Mouse (Mus musculus): Measurements from ENCODE around the gene Magea5.
"Not testable (repeated sequence)": the region's sequence is repeated elsewhere in the genome, so short reads cannot be mapped to it uniquely, and the experiment has no call there.

Magea5 gene

DNA sequence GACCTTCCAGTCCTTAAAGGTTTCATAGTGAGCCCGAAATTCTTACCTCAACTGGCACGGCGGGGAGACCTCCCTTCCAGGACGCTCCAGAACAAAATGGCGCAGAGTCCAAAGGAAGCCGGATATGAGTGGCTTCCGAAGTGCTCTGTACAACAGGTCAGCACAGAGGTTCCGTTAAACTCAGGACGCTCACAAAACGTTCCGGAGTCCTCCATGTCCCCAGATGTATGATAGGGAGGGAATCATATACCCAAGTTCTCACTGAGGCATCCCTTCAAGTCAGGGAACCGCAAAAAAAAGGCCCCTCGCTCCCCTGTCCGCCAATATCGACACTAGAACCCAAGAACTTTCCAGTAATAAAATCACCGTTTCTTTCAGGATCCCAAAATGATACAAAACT, at the start of gene Magea5:
Gene Magea5 (minus strand): TSS at position 101 of the 400 bp plus-strand sequence.
- DNase-seq, result not testable (repeated sequence)

DNA sequence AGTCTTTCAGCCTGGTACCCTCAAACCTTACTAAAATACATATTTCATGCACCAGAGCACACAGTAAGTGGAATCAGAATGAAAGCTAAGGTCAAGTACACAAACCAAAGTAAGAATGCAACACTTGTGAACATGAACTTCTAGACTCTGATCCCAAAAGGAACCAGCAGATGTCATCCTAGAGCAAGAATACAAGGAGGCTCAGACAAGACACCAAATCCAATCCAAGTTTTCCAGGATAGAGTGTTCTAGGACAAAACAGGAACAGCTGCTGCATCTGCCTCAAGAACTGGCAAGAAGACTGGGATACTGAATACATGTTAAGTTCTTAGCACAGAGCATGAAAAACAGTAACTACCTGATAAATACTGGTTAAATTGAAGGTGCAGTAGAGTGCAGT, 35.1 kb upstream of the Magea5 start:
- no peak for DNase-seq

DNA sequence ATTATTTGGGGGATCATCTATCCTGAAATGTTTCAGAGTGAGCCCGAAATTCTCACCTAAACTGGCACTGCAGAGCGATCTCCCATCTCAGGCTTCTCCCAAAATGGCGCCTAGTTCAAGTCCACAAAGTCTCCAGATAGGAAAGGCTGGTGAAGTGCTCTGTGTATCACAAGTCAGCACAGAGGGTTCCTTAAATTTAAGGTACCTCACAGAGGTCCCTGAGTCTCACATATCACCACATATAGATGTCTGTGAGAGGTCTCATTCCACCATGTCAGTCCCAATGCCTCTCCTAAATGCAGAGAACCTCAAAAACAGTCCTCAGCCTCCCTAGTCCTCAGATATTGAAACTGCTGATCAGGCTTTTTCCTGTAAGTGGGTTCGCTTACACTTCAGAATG, 30.6 kb upstream of the Magea5 start, which contains the start of gene Magea2:
Gene Magea2 (minus strand): TSS at position 101 of the 400 bp plus-strand sequence.
- not testable (repeated sequence) for DNase-seq

DNA sequence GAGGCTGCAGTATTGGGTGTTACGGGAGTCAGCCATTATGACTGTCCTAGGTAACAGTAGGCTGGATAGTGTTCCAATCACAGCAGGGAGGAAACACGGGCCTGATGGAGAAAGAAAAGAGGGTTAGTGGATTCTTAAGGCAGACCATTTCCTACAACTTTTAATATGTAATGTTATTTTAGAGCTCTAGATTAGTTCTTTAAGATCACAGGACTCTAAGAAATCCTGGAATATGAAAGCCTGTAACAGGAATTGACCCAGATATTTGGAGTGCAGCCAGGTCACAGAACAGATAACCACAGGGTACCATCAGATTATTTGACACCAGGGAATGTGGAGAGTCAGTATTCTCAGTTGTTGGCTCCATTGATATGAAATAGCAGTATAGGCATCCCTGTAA, 26.7 kb upstream of the Magea5 start, which contains the start of gene Magea1:
Gene Magea1 (minus strand): TSS at position 101 of the 400 bp plus-strand sequence.
- DNase-seq, result not testable (repeated sequence)
